Mouse (Mus musculus) hindbrain, embryonic 16.5 days (tissue): ENCODE measurements around the gene Arap1. TPM values are rescaled to one million over a fixed set of nuclear protein-coding genes. Genes with fewer than 3 reads are reported as not detected.

Experiments used
- ATAC-seq: fragments of 200-750 bp; cut with Nextera tagmentation; 2 replicates; pipeline ENCODE4 v1.8.0; 2017; ENCODE audit warnings: moderate TSS enrichment, moderate library complexity
- H3K27ac ChIP-seq: fragments of 300-500 bp; sonication (generic); 2 replicates; pipeline ENCODE4 v1.5.1; 2014; ENCODE audit warnings: low read depth, mild to moderate bottlenecking, control low read depth, low read length, moderate library complexity
- H3K27me3 ChIP-seq: fragments of 300-500 bp; sonication (generic); replicated peaks from 2 replicates; pipeline ENCODE4 v1.6.1; 2014; ENCODE audit warnings: low read length; ENCODE audit not compliant: control insufficient read depth, insufficient read depth
- H3K36me3 ChIP-seq: fragments of 300-500 bp; sonication (generic); 2 replicates; pipeline ENCODE4 v1.6.1; 2014; ENCODE audit warnings: mild to moderate bottlenecking, low read length, moderate library complexity, mixed read lengths; ENCODE audit not compliant: control insufficient read depth, insufficient read depth
- H3K4me1 ChIP-seq: fragments of 300-500 bp; sonication (generic); 2 replicates; pipeline ENCODE4 v1.6.1; 2014; ENCODE audit warnings: low read depth, low read length; ENCODE audit not compliant: control insufficient read depth, insufficient read depth
- H3K4me2 ChIP-seq: fragments of 300-500 bp; sonication (generic); 2 replicates; pipeline ENCODE4 v1.6.1; 2014; ENCODE audit warnings: mild to moderate bottlenecking, low read length, control low read depth, moderate library complexity
- H3K4me3 ChIP-seq: fragments of 300-500 bp; sonication (generic); 2 replicates; pipeline ENCODE4 v1.5.1; 2014; ENCODE audit warnings: mild to moderate bottlenecking, low read length, control low read depth, moderate library complexity
- H3K9ac ChIP-seq: fragments of 300-500 bp; sonication (generic); 2 replicates; pipeline ENCODE4 v1.6.1; 2014; ENCODE audit warnings: low read depth, mild to moderate bottlenecking, control low read depth, low read length, moderate library complexity
- H3K9me3 ChIP-seq: fragments of 300-500 bp; sonication (generic); 2 replicates; pipeline ENCODE4 v1.6.1; 2014; ENCODE audit warnings: mild to moderate bottlenecking, low read length, moderate library complexity; ENCODE audit not compliant: control insufficient read depth
- WGBS: fragments of 180-500 bp; shearing (Covaris S2); extraction: QIAGEN DNeasy Blood & Tissue Kit; methylation state at CpG from one replicate; pipeline ENCODE4 v1.1.7; 2014; 5-methylcytosine and 5-hydroxymethylcytosine counted together
- polyA plus RNA-seq: library from polyadenylated mRNA; unstranded; fragments of >200 nt; fragmentation: Nextera tagmentation; extraction: Ambion mirVana; gene quantifications from 2 replicates; pipeline ENCODE4 v1.2.1, GENCODE M21; 2015

Arap1 gene
- polyA plus RNA-seq, 1 experiment from 2014 or later: 13.8 TPM

DNA sequence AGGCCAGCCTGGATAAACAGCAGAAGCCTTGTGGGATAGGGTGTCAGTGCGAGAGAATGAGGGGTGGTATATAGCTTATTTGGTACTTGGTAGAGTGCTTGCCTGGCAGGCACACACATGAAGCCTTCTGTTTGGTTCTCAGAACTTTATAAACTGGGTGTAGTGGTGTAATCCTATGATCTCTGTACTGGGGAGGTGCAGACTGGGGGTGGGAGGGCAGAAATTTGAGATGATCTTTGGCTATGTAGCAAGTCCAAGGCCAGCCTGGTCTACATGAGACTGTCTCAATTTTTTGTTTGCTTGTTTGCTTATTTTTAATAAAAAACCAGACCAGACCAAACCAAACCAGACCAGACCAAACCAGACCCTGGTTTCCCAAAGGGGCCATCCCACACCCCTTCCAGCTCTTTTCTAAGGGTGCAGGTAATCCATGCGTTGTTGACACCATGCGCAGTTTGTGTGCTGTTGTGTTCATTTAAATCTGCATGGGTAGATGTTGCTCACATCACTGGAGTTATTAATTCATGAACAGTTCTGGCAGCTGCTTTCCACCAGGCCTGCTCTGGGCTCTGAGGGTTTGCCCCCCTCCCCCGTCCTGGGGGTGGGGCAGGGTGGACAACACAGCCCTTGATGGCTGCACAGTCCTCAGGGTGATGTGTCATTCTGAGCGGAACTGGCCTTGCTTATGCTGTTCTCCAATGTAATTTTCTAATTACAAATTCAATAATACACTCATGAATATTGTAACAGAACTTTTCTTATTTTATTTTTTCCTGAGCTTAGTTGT lies 15.6 kb upstream of the Arap1 start:
- Histone ChIP-seq H3K9ac (no peak overlapping the region), H3K36me3 (no peaks in the 10 kb centered on the region), H3K27me3 (no peaks in the 10 kb centered on the region), H3K4me3 (no peak overlapping the region), H3K27ac (no peak overlapping the region), H3K4me2 (no peak overlapping the region), H3K4me1 (peaks cover 11% of the 10 kb centered on the region), H3K9me3 (no peaks in the 10 kb centered on the region)
- WGBS: 73% methylated on average over 5 of the region's 5 CpGs
- no peak for ATAC-seq

DNA sequence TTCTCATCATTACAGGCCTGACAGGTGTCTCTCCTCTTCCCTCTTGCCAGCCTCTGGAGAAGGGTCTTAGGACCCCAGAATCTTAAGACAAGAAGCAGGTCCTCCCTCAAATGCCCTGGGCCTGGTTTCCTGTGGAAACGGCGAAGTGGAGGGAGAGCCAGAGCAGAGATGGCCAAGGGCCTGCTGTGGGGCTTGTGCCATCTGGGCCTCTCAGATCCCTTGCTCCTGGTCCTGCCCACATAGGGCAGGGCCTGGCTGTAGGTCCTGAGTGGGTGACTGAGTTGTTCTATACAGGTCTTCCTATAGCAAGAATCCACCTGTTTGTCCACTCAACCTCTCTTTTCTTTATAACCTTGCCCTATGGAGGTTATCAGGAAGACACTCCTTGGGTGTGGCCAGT lies 12.6 kb upstream of the Arap1 start:
- no peak overlapping the region for H3K4me2 ChIP-seq
- 91% methylated on average over 2 of the region's 2 CpGs for whole genome bisulfite sequencing
- H3K9ac ChIP-seq: no peak overlapping the region
- no peaks in the 10 kb centered on the region for H3K9me3 ChIP-seq
- H3K27me3 ChIP-seq: no peaks in the 10 kb centered on the region
- H3K4me3 ChIP-seq: no peak overlapping the region
- ATAC-seq: no peak
- no peak overlapping the region for H3K27ac ChIP-seq
- H3K4me1 ChIP-seq: no peaks in the 10 kb centered on the region; the same call in 1 of the 2 replicates
- H3K36me3 ChIP-seq: no peaks in the 10 kb centered on the region

DNA sequence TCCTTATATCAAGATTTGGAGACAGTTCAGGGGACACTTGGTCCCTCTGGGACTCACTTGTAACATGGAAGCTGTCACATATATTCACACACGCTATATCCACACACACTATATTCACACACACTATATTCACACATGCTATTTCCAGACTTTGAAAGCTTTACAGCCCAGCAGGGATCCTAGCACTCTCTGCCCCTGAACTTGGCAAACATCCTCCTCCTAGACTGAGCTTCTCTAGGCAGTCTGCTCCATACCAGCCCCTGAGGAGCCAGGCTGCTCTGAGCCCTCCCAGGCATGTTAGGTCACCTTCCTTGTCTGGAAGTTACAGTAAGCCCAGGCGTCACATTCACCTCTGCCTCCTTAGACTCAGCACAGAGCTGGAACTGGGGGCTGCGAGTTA lies 11.2 kb upstream of the Arap1 start:
- H3K36me3 ChIP-seq: no peaks in the 10 kb centered on the region
- no peaks in the 10 kb centered on the region for H3K27me3 ChIP-seq
- H3K4me1 ChIP-seq: no peaks in the 10 kb centered on the region
- no peaks in the 10 kb centered on the region for H3K9me3 ChIP-seq
- no peak for ATAC-seq
- no peak overlapping the region for H3K9ac ChIP-seq
- no peak overlapping the region for H3K4me2 ChIP-seq
- no peak overlapping the region for H3K4me3 ChIP-seq
- WGBS: 85% methylated on average over 3 of the region's 3 CpGs
- no peak overlapping the region for H3K27ac ChIP-seq

GRCm38 (mm10) chr7:101337401-101337800 lies 10.5 kb upstream of the Arap1 start:
- Histone ChIP-seq H3K27me3 (no peaks in the 10 kb centered on the region), H3K9me3 (no peaks in the 10 kb centered on the region), H3K36me3 (no peaks in the 10 kb centered on the region), H3K4me1 (no peaks in the 10 kb centered on the region), H3K27ac (no peak overlapping the region), H3K4me3 (no peak overlapping the region), H3K9ac (no peak overlapping the region), H3K4me2 (no peak overlapping the region)
- WGBS: 88% methylated on average over 3 of the region's 3 CpGs
- no peak for ATAC-seq

DNA sequence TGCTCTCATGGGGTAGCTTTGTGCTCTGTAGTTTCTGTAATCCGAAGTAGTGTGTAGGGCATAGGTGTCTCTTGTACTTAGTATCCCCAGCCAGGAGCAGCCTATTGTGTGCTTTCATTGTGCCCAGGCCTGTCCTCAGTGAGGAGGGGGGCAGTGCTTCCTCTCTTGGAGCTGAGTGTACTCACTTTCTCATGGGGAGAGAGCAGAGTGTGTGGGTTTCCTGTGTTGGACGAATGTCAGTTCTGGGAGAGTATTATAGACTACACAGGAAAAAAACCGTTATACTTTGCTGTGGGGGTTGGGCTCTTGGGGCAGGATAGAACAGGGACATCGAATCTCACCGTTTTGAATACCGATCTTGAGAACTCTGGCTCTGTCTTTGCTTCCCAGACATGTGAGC lies 6.5 kb upstream of the Arap1 start:
- WGBS: 78% methylated on average over 6 of the region's 6 CpGs
- H3K4me3 ChIP-seq: no peak overlapping the region
- ATAC-seq: no peak
- H3K4me2 ChIP-seq: no peak overlapping the region
- H3K4me1 ChIP-seq: no peaks in the 10 kb centered on the region
- no peaks in the 10 kb centered on the region for H3K9me3 ChIP-seq
- H3K36me3 ChIP-seq: no peaks in the 10 kb centered on the region
- no peak overlapping the region for H3K9ac ChIP-seq
- no peak overlapping the region for H3K27ac ChIP-seq
- no peaks in the 10 kb centered on the region for H3K27me3 ChIP-seq

GRCm38 (mm10) chr7:101343135-101343534 lies 4.7 kb upstream of the Arap1 start:
- Histone ChIP-seq H3K9me3 (no peaks in the 10 kb centered on the region), H3K9ac (no peak overlapping the region), H3K4me2 (no peak overlapping the region), H3K4me1 (peaks cover 6% of the 10 kb centered on the region), H3K4me3 (no peak overlapping the region), H3K27ac (no peak overlapping the region), H3K27me3 (no peaks in the 10 kb centered on the region), H3K36me3 (no peaks in the 10 kb centered on the region)
- no peak for ATAC-seq
- 85% methylated on average over 7 of the region's 7 CpGs for WGBS

- Histone ChIP-seq H3K27ac (no peak overlapping the region), H3K4me2 (no peak overlapping the region), H3K27me3 (no peaks in the 10 kb centered on the region; the same call in none of the 2 replicates), H3K9ac (no peak overlapping the region), H3K36me3 (no peaks in the 10 kb centered on the region), H3K4me1 (peaks cover 10% of the 10 kb centered on the region), H3K4me3 (no peak overlapping the region), H3K9me3 (no peaks in the 10 kb centered on the region)
- 75% methylated on average over 4 of the region's 4 CpGs for WGBS
- ATAC-seq: no peak
Measured at GRCm38 (mm10) chr7:101344892-101345291, 3.0 kb upstream of the Arap1 start.

DNA sequence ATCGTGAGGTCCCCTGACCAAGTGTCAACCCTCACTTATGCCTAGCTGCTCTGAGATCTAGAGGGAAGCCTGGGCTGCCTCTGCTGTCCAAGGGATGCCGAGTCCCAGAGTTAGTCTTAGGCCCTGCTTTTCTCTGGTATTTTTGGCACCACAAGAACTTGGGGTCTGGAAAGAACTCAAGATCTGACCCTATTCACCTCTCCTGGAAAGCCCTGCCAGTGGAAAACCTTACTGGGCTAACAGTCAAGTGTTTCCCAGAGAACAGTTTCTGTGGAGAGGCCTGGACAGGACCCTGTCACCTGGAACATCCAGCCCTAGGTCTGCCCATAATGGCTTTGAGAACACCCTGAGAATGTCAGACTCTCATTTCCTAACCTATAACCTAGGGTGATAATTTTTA lies 876 bp upstream of the Arap1 start:
- Histone ChIP-seq H3K9ac (no peak overlapping the region), H3K4me3 (no peak overlapping the region), H3K9me3 (no peaks in the 10 kb centered on the region), H3K27ac (no peak overlapping the region), H3K27me3 (no peaks in the 10 kb centered on the region; the same call in none of the 2 replicates), H3K4me2 (no peak overlapping the region), H3K4me1 (peaks cover 10% of the 10 kb centered on the region), H3K36me3 (no peaks in the 10 kb centered on the region)
- ATAC-seq: no peak
- 68% methylated on average over 2 of the region's 2 CpGs for WGBS

GRCm38 (mm10) chr7:101348312-101348711 lies 445 bp downstream of the Arap1 start:
- H3K27me3 ChIP-seq: no peaks in the 10 kb centered on the region; the same call in none of the 2 replicates
- H3K4me3 ChIP-seq: peak overlapping the region; percentile 62
- no peaks in the 10 kb centered on the region for H3K36me3 ChIP-seq
- no peak overlapping the region for H3K27ac ChIP-seq
- peak overlapping the region; percentile 97 for H3K4me2 ChIP-seq
- H3K4me1 ChIP-seq: peaks cover 10% of the 10 kb centered on the region
- ATAC-seq: 0 out of 2 replicates have a peak, but pooled peaks have one; percentile 1
- WGBS: 5% methylated on average over 13 of the region's 13 CpGs
- peak overlapping the region; percentile 66 for H3K9ac ChIP-seq
- H3K9me3 ChIP-seq: no peaks in the 10 kb centered on the region
